Mouse (Mus musculus): ENCODE measurements around the gene Large1. TPM values are rescaled to one million over a fixed set of nuclear protein-coding genes. Genes with fewer than 3 reads are reported as not detected.

Gene Large1
- total and polyA plus RNA-seq, 3 experiments = 0.22 TPM; not detected in 2

DNA sequence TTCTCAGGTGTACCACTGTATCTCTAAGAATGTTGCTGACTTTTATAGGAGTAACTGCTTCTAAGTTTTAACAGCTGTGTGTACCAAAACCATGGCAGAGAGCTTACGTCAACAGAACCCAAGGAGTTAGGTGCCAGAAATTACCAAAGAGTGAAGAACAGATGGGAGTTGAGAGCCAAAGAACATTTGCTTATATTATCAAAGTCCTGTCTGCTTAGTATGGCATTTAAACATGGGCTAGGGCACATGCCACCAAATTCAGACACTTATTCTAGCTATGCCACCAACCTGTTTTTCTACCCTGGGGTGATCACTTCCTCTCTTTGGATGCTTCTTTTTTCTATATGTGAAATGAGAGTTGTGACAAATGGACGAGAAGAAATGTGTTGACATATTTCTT lies 479.9 kb downstream of the Large1 start:
- Histone ChIP-seq H3K4me1 (ENCODE audit: insufficient read depth, low read depth, low read length) (no peaks in the 10 kb centered on the region), H3K4me3 (ENCODE audit: low read depth, low read length) (no peak overlapping the region), H3K9me3 (replicated peaks) (no peaks in the 10 kb centered on the region), H3K36me3 (replicated peaks) (no peaks in the 10 kb centered on the region), H3K27me3 (ENCODE audit: insufficient read depth, low read length) (no peaks in the 10 kb centered on the region)
- DNase-seq (ENCODE audit: low spot score) = no peak
- TF ChIP-seq GATA1 (IDR thresholded peaks at IDR 0.05; ENCODE audit: borderline replicate concordance, low read length) (no peak), CTCF (IDR thresholded peaks at IDR 0.05; ENCODE audit: low read depth, low read length) (no peak), POLR2AphosphoS5 (IDR thresholded peaks at IDR 0.05; ENCODE audit: insufficient replicate concordance, low read depth, low read length) (no peak), GATA2 (IDR thresholded peaks at IDR 0.05; ENCODE audit: borderline replicate concordance, low read depth, low read length) (no peak), TAL1 (conservative IDR thresholded peaks at IDR 0.05; ENCODE audit: low read depth, low read length) (no peak)
- no peak for ATAC-seq (ENCODE audit: extremely low read depth, insufficient number of reproducible peaks, low FRiP score, poor library complexity, severe bottlenecking)

- H3K27me3 ChIP-seq (ENCODE audit: insufficient read depth, low read length) = no peaks in the 10 kb centered on the region
- no peaks in the 10 kb centered on the region for H3K4me1 ChIP-seq (ENCODE audit: insufficient read depth, low read depth, low read length)
- H3K4me3 ChIP-seq (ENCODE audit: low read depth, low read length) = no peak overlapping the region
- no peaks in the 10 kb centered on the region for H3K9me3 ChIP-seq (replicated peaks)
- no peak for DNase-seq (ENCODE audit: low spot score)
- no peaks in the 10 kb centered on the region for H3K36me3 ChIP-seq (replicated peaks)
- no peak for ATAC-seq (ENCODE audit: extremely low read depth, insufficient number of reproducible peaks, low FRiP score, poor library complexity, severe bottlenecking)
- TF ChIP-seq CTCF (IDR thresholded peaks at IDR 0.05; ENCODE audit: low read depth, low read length) = no peak
- no peak for TF ChIP-seq GATA1 (IDR thresholded peaks at IDR 0.05; ENCODE audit: borderline replicate concordance, low read length)
Observed at GRCm38 (mm10) chr8:72846881-72847280, 506.5 kb downstream of the Large1 start.

- H3K27me3 ChIP-seq (ENCODE audit: insufficient read depth, low read length) = 0 out of 2 replicates have a peak, but pooled peaks cover 3% of the 10 kb centered on the region
- H3K9me3 ChIP-seq (replicated peaks) = no peaks in the 10 kb centered on the region
- H3K36me3 ChIP-seq (replicated peaks) = no peaks in the 10 kb centered on the region
- no peak overlapping the region for H3K4me3 ChIP-seq (ENCODE audit: low read depth, low read length)
- DNase-seq (ENCODE audit: low spot score) = no peak
- ATAC-seq (ENCODE audit: extremely low read depth, insufficient number of reproducible peaks, low FRiP score, poor library complexity, severe bottlenecking) = no peak
- TF ChIP-seq GATA1 (IDR thresholded peaks at IDR 0.05; ENCODE audit: borderline replicate concordance, low read length) = no peak
- TF ChIP-seq CTCF (IDR thresholded peaks at IDR 0.05; ENCODE audit: low read depth, low read length) = no peak
- no peak for TF ChIP-seq TAL1 (conservative IDR thresholded peaks at IDR 0.05; ENCODE audit: low read depth, low read length)
- no peak for TF ChIP-seq GATA2 (IDR thresholded peaks at IDR 0.05; ENCODE audit: borderline replicate concordance, low read depth, low read length)
- TF ChIP-seq POLR2AphosphoS5 (IDR thresholded peaks at IDR 0.05; ENCODE audit: insufficient replicate concordance, low read depth, low read length) = no peak
- H3K4me1 ChIP-seq (ENCODE audit: insufficient read depth, low read depth, low read length) = no peaks in the 10 kb centered on the region
Observed at GRCm38 (mm10) chr8:72835863-72836262, 517.5 kb downstream of the Large1 start.

- no peaks in the 10 kb centered on the region for H3K9me3 ChIP-seq (replicated peaks)
- TF ChIP-seq TAL1 (conservative IDR thresholded peaks at IDR 0.05; ENCODE audit: low read depth, low read length) = no peak
- TF ChIP-seq CTCF (IDR thresholded peaks at IDR 0.05; ENCODE audit: low read depth, low read length) = no peak
- TF ChIP-seq GATA1 (IDR thresholded peaks at IDR 0.05; ENCODE audit: borderline replicate concordance, low read length) = no peak
- no peak for TF ChIP-seq POLR2AphosphoS5 (IDR thresholded peaks at IDR 0.05; ENCODE audit: insufficient replicate concordance, low read depth, low read length)
- TF ChIP-seq GATA2 (IDR thresholded peaks at IDR 0.05; ENCODE audit: borderline replicate concordance, low read depth, low read length) = no peak
- no peak overlapping the region for H3K4me3 ChIP-seq (ENCODE audit: low read depth, low read length)
- H3K4me1 ChIP-seq (ENCODE audit: insufficient read depth, low read depth, low read length) = no peaks in the 10 kb centered on the region
- no peak for DNase-seq (ENCODE audit: low spot score)
- H3K36me3 ChIP-seq (replicated peaks) = no peaks in the 10 kb centered on the region
- H3K27me3 ChIP-seq (ENCODE audit: insufficient read depth, low read length) = 0 out of 2 replicates have a peak, but pooled peaks cover 3% of the 10 kb centered on the region
- ATAC-seq (ENCODE audit: extremely low read depth, insufficient number of reproducible peaks, low FRiP score, poor library complexity, severe bottlenecking) = no peak
Observed at GRCm38 (mm10) chr8:72833112-72833511, 520.2 kb downstream of the Large1 start.

- H3K4me1 ChIP-seq (ENCODE audit: insufficient read depth, low read depth, low read length) = no peaks in the 10 kb centered on the region
- no peak overlapping the region for H3K4me3 ChIP-seq (ENCODE audit: low read depth, low read length)
- 0 out of 2 replicates have a peak, but pooled peaks cover 2% of the 10 kb centered on the region for H3K27me3 ChIP-seq (ENCODE audit: insufficient read depth, low read length)
- no peaks in the 10 kb centered on the region for H3K9me3 ChIP-seq (replicated peaks)
- H3K36me3 ChIP-seq (replicated peaks) = no peaks in the 10 kb centered on the region
- ATAC-seq (ENCODE audit: extremely low read depth, insufficient number of reproducible peaks, low FRiP score, poor library complexity, severe bottlenecking) (no peak), DNase-seq (ENCODE audit: low spot score) (no peak)
- TF ChIP-seq TAL1 (conservative IDR thresholded peaks at IDR 0.05; ENCODE audit: low read depth, low read length) (no peak), GATA2 (IDR thresholded peaks at IDR 0.05; ENCODE audit: borderline replicate concordance, low read depth, low read length) (no peak), GATA1 (IDR thresholded peaks at IDR 0.05; ENCODE audit: borderline replicate concordance, low read length) (no peak), CTCF (IDR thresholded peaks at IDR 0.05; ENCODE audit: low read depth, low read length) (no peak)
Observed at GRCm38 (mm10) chr8:72832371-72832770, 521.0 kb downstream of the Large1 start.

DNA sequence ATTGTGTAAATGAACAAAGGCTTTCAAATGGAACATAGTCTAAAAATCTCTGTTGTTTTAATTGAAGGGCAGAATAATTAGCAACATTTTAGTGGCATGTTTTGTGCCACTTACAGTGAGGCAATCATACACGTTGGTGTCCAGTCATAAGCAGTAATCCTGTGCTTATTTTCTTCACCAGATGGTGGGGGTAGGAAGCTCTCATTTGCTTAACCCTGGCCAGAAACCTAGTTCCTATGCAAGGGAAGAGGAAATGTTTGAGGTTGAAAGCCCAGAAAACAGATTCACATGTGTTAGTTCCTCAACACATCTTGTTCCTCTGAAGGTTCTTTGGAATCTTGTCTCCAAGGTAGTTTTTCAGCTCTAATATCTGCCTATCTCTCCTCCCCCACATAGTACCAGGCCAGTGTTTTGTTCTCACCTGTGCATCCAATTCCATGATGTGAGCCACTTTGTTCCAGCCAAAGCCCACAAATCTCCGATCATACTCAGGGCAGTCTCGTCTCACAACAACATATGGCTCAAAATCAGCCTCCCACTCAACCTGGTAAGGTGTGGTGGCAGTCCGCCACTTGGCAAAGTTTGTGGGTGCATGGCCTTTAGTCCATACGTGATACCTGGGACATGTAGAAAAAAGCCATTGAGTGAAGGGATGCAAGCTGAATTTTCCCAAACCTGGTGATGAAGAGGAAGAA lies 535.5 kb downstream of the Large1 start:
- DNase-seq (ENCODE audit: low spot score) = no peak
- no peaks in the 10 kb centered on the region for H3K27me3 ChIP-seq (ENCODE audit: insufficient read depth, low read length)
- H3K4me1 ChIP-seq (ENCODE audit: insufficient read depth, low read depth, low read length) = no peaks in the 10 kb centered on the region
- no peak overlapping the region for H3K4me3 ChIP-seq (ENCODE audit: low read depth, low read length)
- H3K9me3 ChIP-seq (replicated peaks) = no peaks in the 10 kb centered on the region
- no peak for ATAC-seq (ENCODE audit: extremely low read depth, insufficient number of reproducible peaks, low FRiP score, poor library complexity, severe bottlenecking)
- TF ChIP-seq POLR2AphosphoS5 (IDR thresholded peaks at IDR 0.05; ENCODE audit: insufficient replicate concordance, low read depth, low read length) (no peak), GATA1 (IDR thresholded peaks at IDR 0.05; ENCODE audit: borderline replicate concordance, low read length) (no peak), GATA2 (IDR thresholded peaks at IDR 0.05; ENCODE audit: borderline replicate concordance, low read depth, low read length) (no peak), CTCF (IDR thresholded peaks at IDR 0.05; ENCODE audit: low read depth, low read length) (no peak), TAL1 (conservative IDR thresholded peaks at IDR 0.05; ENCODE audit: low read depth, low read length) (no peak)
- no peaks in the 10 kb centered on the region for H3K36me3 ChIP-seq (replicated peaks)
